Mouse (Mus musculus) embryonic facial prominence, embryonic 11.5 days (tissue): ENCODE measurements at regions not wholly inside any gene's neighbourhood (a gene's known extent, or its start where the extent isn't known, plus 50 kb on each side); places are given as distances from the start of the nearest gene placed in this dataset.

Source experiments
- ATAC-seq: fragments of 200-750 bp; cut with Nextera tagmentation; replicated peaks from 2 replicates; pipeline ENCODE4 v1.8.0; 2017; ENCODE audit warnings: low read depth; ENCODE audit not compliant: insufficient number of reproducible peaks, low FRiP score, low TSS enrichment
- DNase-seq: peaks from one replicate; pipeline ENCODE4 v3.0.0-alpha.2; 2015; ENCODE audit warnings: low spot score
- H3K27ac ChIP-seq: fragments of 300-500 bp; sonication (generic); replicated peaks from 2 replicates; pipeline ENCODE4 v1.5.1; 2014; ENCODE audit warnings: mild to moderate bottlenecking, low read depth, low read length, control low read depth
- H3K27me3 ChIP-seq: fragments of 300-500 bp; sonication (generic); 2 replicates; pipeline ENCODE4 v1.6.1; 2014; ENCODE audit warnings: mild to moderate bottlenecking, low read length, moderate library complexity, mixed read lengths; ENCODE audit not compliant: control insufficient read depth, insufficient read depth
- H3K36me3 ChIP-seq: fragments of 300-500 bp; sonication (generic); replicated peaks from 2 replicates; pipeline ENCODE4 v1.6.1; 2014; ENCODE audit warnings: low read depth, mild to moderate bottlenecking, low read length, moderate library complexity, mixed read lengths; ENCODE audit not compliant: control insufficient read depth, insufficient read depth
- H3K4me1 ChIP-seq: fragments of 300-500 bp; sonication (generic); 2 replicates; pipeline ENCODE4 v1.6.1; 2014; ENCODE audit warnings: low read length, mixed read lengths; ENCODE audit not compliant: control insufficient read depth, insufficient read depth
- H3K4me2 ChIP-seq: fragments of 300-500 bp; sonication (generic); 2 replicates; pipeline ENCODE4 v1.6.1; 2014; ENCODE audit warnings: low read depth, mild to moderate bottlenecking, control low read depth, low read length, moderate library complexity
- H3K4me3 ChIP-seq: fragments of 300-500 bp; sonication (generic); 2 replicates; pipeline ENCODE4 v1.5.1; 2014; ENCODE audit warnings: low read depth, low read length, control low read depth
- H3K9ac ChIP-seq: fragments of 300-500 bp; sonication (generic); replicated peaks from 2 replicates; pipeline ENCODE4 v1.6.1; 2014; ENCODE audit warnings: mild to moderate bottlenecking, control low read depth, low read length
- H3K9me3 ChIP-seq: fragments of 300-500 bp; sonication (generic); replicated peaks from 2 replicates; pipeline ENCODE4 v1.6.1; 2016; ENCODE audit warnings: mild to moderate bottlenecking, low read length, inconsistent platforms, mixed read lengths; ENCODE audit not compliant: control insufficient read depth
- WGBS: fragments of 180-500 bp; shearing (Covaris S2); extraction: QIAGEN DNeasy Blood & Tissue Kit; methylation state at CpG from one replicate; pipeline ENCODE4 v1.1.7; 2014; 5-methylcytosine and 5-hydroxymethylcytosine counted together

GRCm38 (mm10) chr16:75343028-75343901 is 242.6 kb downstream of the Lipi start:
- WGBS, result 37% methylated on average over 11 of the region's 11 CpGs
- H3K36me3 ChIP-seq, result no peaks in the 10 kb centered on the region
- no peaks in the 10 kb centered on the region for H3K4me1 ChIP-seq
- H3K9ac ChIP-seq, result no peak overlapping the region
- no peaks in the 10 kb centered on the region for H3K27me3 ChIP-seq
- no peak for ATAC-seq
- DNase-seq, result peak; percentile 61
- no peaks in the 10 kb centered on the region for H3K9me3 ChIP-seq
- no peak overlapping the region for H3K27ac ChIP-seq
- H3K4me3 ChIP-seq, result no peak overlapping the region
- no peak overlapping the region for H3K4me2 ChIP-seq

GRCm38 (mm10) chr16:75334228-75334627 is 251.6 kb downstream of the Lipi start:
- Histone ChIP-seq H3K4me1 (no peaks in the 10 kb centered on the region), H3K9me3 (no peaks in the 10 kb centered on the region), H3K4me3 (no peak overlapping the region), H3K36me3 (no peaks in the 10 kb centered on the region), H3K27me3 (no peaks in the 10 kb centered on the region), H3K27ac (no peak overlapping the region), H3K9ac (no peak overlapping the region), H3K4me2 (no peak overlapping the region)
- DNase-seq, result no peak
- ATAC-seq, result no peak
- 93% methylated on average over 2 of the region's 2 CpGs for WGBS

GRCm38 (mm10) chr16:75333750-75334149 is 252.1 kb downstream of the Lipi start:
- Histone ChIP-seq H3K27me3 (no peaks in the 10 kb centered on the region), H3K4me2 (no peak overlapping the region), H3K4me3 (no peak overlapping the region), H3K36me3 (no peaks in the 10 kb centered on the region), H3K4me1 (no peaks in the 10 kb centered on the region), H3K9ac (no peak overlapping the region), H3K27ac (no peak overlapping the region), H3K9me3 (no peaks in the 10 kb centered on the region)
- no peak for ATAC-seq
- DNase-seq, result no peak
- WGBS, result 80% methylated on average over 5 of the region's 5 CpGs

- H3K4me2 ChIP-seq, result no peak overlapping the region
- H3K4me1 ChIP-seq, result no peaks in the 10 kb centered on the region
- no peaks in the 10 kb centered on the region for H3K36me3 ChIP-seq
- ATAC-seq (no peak), DNase-seq (no peak)
- WGBS, result 90% methylated on average over 4 of the region's 4 CpGs
- no peaks in the 10 kb centered on the region for H3K9me3 ChIP-seq
- no peak overlapping the region for H3K27ac ChIP-seq
- no peaks in the 10 kb centered on the region for H3K27me3 ChIP-seq
- H3K4me3 ChIP-seq, result no peak overlapping the region
- no peak overlapping the region for H3K9ac ChIP-seq
Measured at GRCm38 (mm10) chr16:75332853-75333252, 253.0 kb downstream of the Lipi start.

GRCm38 (mm10) chr16:75325296-75325695 is 260.6 kb downstream of the Lipi start:
- H3K9ac ChIP-seq, result no peak overlapping the region
- no peaks in the 10 kb centered on the region for H3K36me3 ChIP-seq
- no peak overlapping the region for H3K4me3 ChIP-seq
- H3K27ac ChIP-seq, result no peak overlapping the region
- H3K27me3 ChIP-seq, result no peaks in the 10 kb centered on the region
- no peak for ATAC-seq
- no peaks in the 10 kb centered on the region for H3K9me3 ChIP-seq
- H3K4me2 ChIP-seq, result no peak overlapping the region
- WGBS, result 65% methylated on average over 1 of the region's 1 CpGs
- DNase-seq, result peak; percentile 68
- no peaks in the 10 kb centered on the region for H3K4me1 ChIP-seq

DNA sequence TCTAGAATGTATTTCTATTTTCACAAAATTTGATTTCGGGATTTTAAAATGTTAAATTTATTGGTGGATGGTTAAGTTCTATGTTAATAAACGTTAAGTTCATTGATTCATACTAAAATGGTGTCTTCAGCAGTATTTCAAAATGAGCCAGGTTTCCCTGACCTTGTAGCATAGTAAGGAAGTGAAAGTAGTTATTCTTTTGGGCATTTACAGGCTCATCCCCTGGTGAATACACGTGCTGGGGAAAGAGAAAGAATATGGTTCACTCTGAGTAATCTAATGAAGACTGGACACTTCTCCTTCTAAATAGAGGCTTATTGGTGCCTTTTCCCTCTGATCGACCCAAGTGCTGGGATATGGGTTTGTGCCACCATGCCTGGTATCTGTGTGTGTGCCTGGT is 281.1 kb downstream of the Lipi start:
- WGBS, result 83% methylated on average over 4 of the region's 4 CpGs
- DNase-seq (no peak), ATAC-seq (no peak)
- no peaks in the 10 kb centered on the region for H3K4me1 ChIP-seq
- no peaks in the 10 kb centered on the region for H3K36me3 ChIP-seq
- no peaks in the 10 kb centered on the region for H3K27me3 ChIP-seq
- H3K27ac ChIP-seq, result no peak overlapping the region
- H3K9ac ChIP-seq, result no peak overlapping the region
- H3K4me2 ChIP-seq, result no peak overlapping the region
- H3K9me3 ChIP-seq, result no peaks in the 10 kb centered on the region
- no peak overlapping the region for H3K4me3 ChIP-seq

DNA sequence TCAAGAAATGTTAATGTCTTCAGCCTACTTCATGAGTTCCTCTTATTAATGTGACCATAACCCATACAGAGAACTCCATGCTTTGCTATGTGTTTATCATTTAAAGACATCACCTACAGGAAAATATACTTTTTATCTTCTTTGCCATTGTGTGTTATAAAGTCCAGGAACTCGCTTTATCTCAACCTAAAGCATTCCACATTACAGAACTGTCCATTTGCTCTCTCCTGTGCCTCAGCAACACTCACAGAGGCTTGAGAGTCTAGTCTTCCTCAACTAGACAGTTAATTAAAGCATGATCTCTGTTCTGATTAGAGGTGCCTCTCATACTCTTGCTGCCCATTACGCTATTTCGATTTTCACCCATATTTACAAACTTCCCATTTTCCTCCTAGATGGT is 288.4 kb downstream of the Lipi start:
- H3K4me3 ChIP-seq, result no peak overlapping the region
- H3K4me2 ChIP-seq, result no peak overlapping the region
- no peak overlapping the region for H3K9ac ChIP-seq
- no peaks in the 10 kb centered on the region for H3K36me3 ChIP-seq
- 92% methylated on average over 3 of the region's 3 CpGs for WGBS
- H3K9me3 ChIP-seq, result no peaks in the 10 kb centered on the region
- no peaks in the 10 kb centered on the region for H3K4me1 ChIP-seq
- no peak for ATAC-seq
- H3K27me3 ChIP-seq, result no peaks in the 10 kb centered on the region
- DNase-seq, result no peak
- no peak overlapping the region for H3K27ac ChIP-seq

- no peaks in the 10 kb centered on the region for H3K36me3 ChIP-seq
- 75% methylated on average over 9 of the region's 9 CpGs for WGBS
- no peaks in the 10 kb centered on the region for H3K9me3 ChIP-seq
- no peaks in the 10 kb centered on the region for H3K4me1 ChIP-seq
- no peak overlapping the region for H3K9ac ChIP-seq
- DNase-seq (no peak), ATAC-seq (no peak)
- H3K4me3 ChIP-seq, result no peak overlapping the region
- no peak overlapping the region for H3K27ac ChIP-seq
- H3K4me2 ChIP-seq, result no peak overlapping the region
- no peaks in the 10 kb centered on the region for H3K27me3 ChIP-seq
Measured at GRCm38 (mm10) chr16:75292736-75293428, 293.0 kb downstream of the Lipi start.
